Mouse (Mus musculus) thymus, adult 2 months (tissue): ENCODE data around the gene Ric1.

Experiments used
- CTCF ChIP-seq: fragments of 200-500 bp; IDR thresholded peaks from 2 replicates; pipeline ENCODE4 v1.5.1; 2012; ENCODE audit warnings: mild to moderate bottlenecking, control low read depth, low read length, moderate library complexity, borderline replicate concordance; ENCODE audit not compliant: control insufficient read depth, poor library complexity, insufficient read depth; ENCODE audit errors: extremely low read depth
- POLR2A ChIP-seq: fragments of 200-500 bp; IDR thresholded peaks from 2 replicates; pipeline ENCODE4 v1.6.1; 2012; ENCODE audit warnings: mild to moderate bottlenecking, low read length, control low read depth, moderate library complexity; ENCODE audit not compliant: control insufficient read depth, poor library complexity, insufficient read depth; ENCODE audit errors: extremely low read depth

DNA sequence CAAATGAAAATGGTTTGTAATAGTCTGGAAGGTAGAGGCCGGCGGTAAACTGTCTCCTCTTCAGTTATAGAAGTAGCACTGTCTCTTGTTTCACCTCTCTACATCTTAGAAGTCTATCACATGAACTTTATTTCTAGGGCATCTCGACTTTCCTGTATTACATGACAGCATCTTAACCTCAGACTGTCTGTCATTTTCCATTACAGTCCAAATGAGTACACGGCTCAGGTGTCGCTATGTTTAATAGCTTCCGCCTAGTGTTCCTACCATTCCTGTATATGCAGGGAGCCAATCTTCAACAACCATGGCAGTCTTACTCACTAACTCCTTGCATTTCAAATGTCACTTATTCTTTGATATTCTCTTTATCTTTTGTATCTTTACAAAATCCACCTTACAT, 21.9 kb downstream of the Ric1 start:
- TF ChIP-seq CTCF (no peak), POLR2A (no peak)
